Mouse (Mus musculus): ENCODE measurements around the gene Cilp2.

- TF ChIP-seq CTCF (IDR thresholded peaks at IDR 0.05; ENCODE audit: control insufficient read depth, insufficient read depth, insufficient replicate concordance, low read depth, low read length) (no peak), POLR2A (IDR thresholded peaks at IDR 0.05; ENCODE audit: control insufficient read depth, low read depth, low read length) (no peak)
These were observed 47.1 kb upstream of the Cilp2 start for GRCm38 (mm10) chr8:69934582-69934981.
